Mouse (Mus musculus): ENCODE data around the gene Gtpbp4. TPM values are rescaled to one million over a fixed set of nuclear protein-coding genes. Genes with fewer than 3 reads are reported as not detected.
"Not testable (repeated sequence)": the region's sequence is repeated elsewhere in the genome, so short reads cannot be mapped to it uniquely, and the experiment has no call there.

The Gtpbp4 gene
- polyA plus RNA-seq, 1 experiment from 2014 or later = 89.9 TPM

GRCm38 (mm10) chr13:8972369-8972768 lies 23.5 kb downstream of the Gtpbp4 start:
- Histone ChIP-seq H3K27me3 (no peaks in the 10 kb centered on the region), H3K4me3 (replicated peaks) (no peak overlapping the region), H3K36me3 (peaks cover 91% of the 10 kb centered on the region), H3K4me2 (no peak overlapping the region), H3K27ac (no peak overlapping the region), H3K9ac (replicated peaks) (no peak overlapping the region), H3K9me3 (no peaks in the 10 kb centered on the region), H3K4me1 (replicated peaks) (no peaks in the 10 kb centered on the region)
- no peak for ATAC-seq (ENCODE audit: insufficient number of reproducible peaks, insufficient read depth, low FRiP score, low TSS enrichment, low read depth)

GRCm38 (mm10) chr13:8967742-8968141 lies 28.1 kb downstream of the Gtpbp4 start:
- H3K9me3 ChIP-seq = peaks cover 3% of the 10 kb centered on the region; the same call in 1 of the 2 replicates
- ATAC-seq (ENCODE audit: insufficient number of reproducible peaks, insufficient read depth, low FRiP score, low TSS enrichment, low read depth) = no peak
- no peak overlapping the region for H3K9ac ChIP-seq (replicated peaks)
- peaks cover 55% of the 10 kb centered on the region for H3K36me3 ChIP-seq
- H3K27ac ChIP-seq = no peak overlapping the region
- H3K27me3 ChIP-seq = no peaks in the 10 kb centered on the region
- H3K4me1 ChIP-seq (replicated peaks) = no peaks in the 10 kb centered on the region
- H3K4me2 ChIP-seq = no peak overlapping the region
- 90% methylated on average over 8 of the region's 8 CpGs for WGBS
- no peak overlapping the region for H3K4me3 ChIP-seq (replicated peaks)

GRCm38 (mm10) chr13:8965224-8965623 lies 30.7 kb downstream of the Gtpbp4 start:
- Histone ChIP-seq H3K27ac (no peak overlapping the region), H3K36me3 (peaks cover 37% of the 10 kb centered on the region), H3K4me2 (no peak overlapping the region), H3K4me3 (replicated peaks) (no peak overlapping the region), H3K9me3 (peaks cover 3% of the 10 kb centered on the region; the same call in 1 of the 2 replicates), H3K27me3 (no peaks in the 10 kb centered on the region), H3K4me1 (replicated peaks) (no peaks in the 10 kb centered on the region), H3K9ac (replicated peaks) (no peak overlapping the region)
- ATAC-seq (ENCODE audit: insufficient number of reproducible peaks, insufficient read depth, low FRiP score, low TSS enrichment, low read depth) = no peak
- WGBS = 96% methylated on average over 5 of the region's 5 CpGs

GRCm38 (mm10) chr13:8962266-8962665 lies 33.6 kb downstream of the Gtpbp4 start:
- whole genome bisulfite sequencing = 29% methylated on average over 5 of the region's 5 CpGs
- H3K27ac ChIP-seq; H3K4me2 ChIP-seq; ATAC-seq (ENCODE audit: insufficient number of reproducible peaks, insufficient read depth, low FRiP score, low TSS enrichment, low read depth); H3K4me3 ChIP-seq (replicated peaks); H3K9ac ChIP-seq (replicated peaks); H3K9me3 ChIP-seq; H3K27me3 ChIP-seq; H3K36me3 ChIP-seq; H3K4me1 ChIP-seq (replicated peaks): not testable (repeated sequence)

- H3K27ac ChIP-seq; ATAC-seq (ENCODE audit: insufficient number of reproducible peaks, insufficient read depth, low FRiP score, low TSS enrichment, low read depth); H3K4me3 ChIP-seq (replicated peaks); H3K36me3 ChIP-seq; H3K9me3 ChIP-seq; H3K27me3 ChIP-seq; H3K4me1 ChIP-seq (replicated peaks); H3K4me2 ChIP-seq; H3K9ac ChIP-seq (replicated peaks): not testable (repeated sequence)
- 65% methylated on average over 3 of the region's 3 CpGs for WGBS
Measured at GRCm38 (mm10) chr13:8961128-8961888, 34.6 kb downstream of the Gtpbp4 start.

GRCm38 (mm10) chr13:8959554-8959953 lies 36.3 kb downstream of the Gtpbp4 start:
- H3K36me3 ChIP-seq; H3K4me1 ChIP-seq (replicated peaks); H3K4me3 ChIP-seq (replicated peaks); H3K4me2 ChIP-seq; H3K27ac ChIP-seq; ATAC-seq (ENCODE audit: insufficient number of reproducible peaks, insufficient read depth, low FRiP score, low TSS enrichment, low read depth); H3K9me3 ChIP-seq; H3K27me3 ChIP-seq; H3K9ac ChIP-seq (replicated peaks): not testable (repeated sequence)
- WGBS = 95% methylated on average over 5 of the region's 6 CpGs

GRCm38 (mm10) chr13:8959058-8959457 lies 36.8 kb downstream of the Gtpbp4 start:
- H3K9me3 ChIP-seq; H3K36me3 ChIP-seq; H3K4me1 ChIP-seq (replicated peaks); H3K27me3 ChIP-seq; ATAC-seq (ENCODE audit: insufficient number of reproducible peaks, insufficient read depth, low FRiP score, low TSS enrichment, low read depth); H3K4me3 ChIP-seq (replicated peaks); H3K27ac ChIP-seq; H3K9ac ChIP-seq (replicated peaks); H3K4me2 ChIP-seq: not testable (repeated sequence)
- 33% methylated on average over 1 of the region's 5 CpGs for WGBS

- not testable (repeated sequence) for ATAC-seq (ENCODE audit: insufficient number of reproducible peaks, insufficient read depth, low FRiP score, low TSS enrichment, low read depth); H3K27me3 ChIP-seq; H3K4me3 ChIP-seq (replicated peaks); H3K27ac ChIP-seq; H3K4me1 ChIP-seq (replicated peaks); H3K9me3 ChIP-seq; H3K4me2 ChIP-seq; H3K9ac ChIP-seq (replicated peaks); H3K36me3 ChIP-seq
- no CpG with 5 or more reads among the region's 5 CpGs for WGBS
Measured at GRCm38 (mm10) chr13:8956873-8957272, 39.0 kb downstream of the Gtpbp4 start.

- not testable (repeated sequence) for H3K4me2 ChIP-seq; H3K4me3 ChIP-seq (replicated peaks); H3K36me3 ChIP-seq; H3K27me3 ChIP-seq; H3K9ac ChIP-seq (replicated peaks); H3K4me1 ChIP-seq (replicated peaks); ATAC-seq (ENCODE audit: insufficient number of reproducible peaks, insufficient read depth, low FRiP score, low TSS enrichment, low read depth); H3K9me3 ChIP-seq; H3K27ac ChIP-seq
- WGBS = 91% methylated on average over 2 of the region's 2 CpGs
Measured at GRCm38 (mm10) chr13:8955127-8955526, 40.8 kb downstream of the Gtpbp4 start.

GRCm38 (mm10) chr13:8952563-8952962 lies 43.3 kb downstream of the Gtpbp4 start, which contains the start of gene Idi2:
Gene Idi2, plus strand, starts transcription at chr13:8952863.
- H3K4me2 ChIP-seq; ATAC-seq (ENCODE audit: insufficient number of reproducible peaks, insufficient read depth, low FRiP score, low TSS enrichment, low read depth); H3K4me3 ChIP-seq (replicated peaks); H3K9ac ChIP-seq (replicated peaks); H3K36me3 ChIP-seq; H3K9me3 ChIP-seq; H3K27ac ChIP-seq; H3K4me1 ChIP-seq (replicated peaks); H3K27me3 ChIP-seq: not testable (repeated sequence)

- not testable (repeated sequence) for ATAC-seq (ENCODE audit: insufficient number of reproducible peaks, insufficient read depth, low FRiP score, low TSS enrichment, low read depth); H3K4me1 ChIP-seq (replicated peaks); H3K9ac ChIP-seq (replicated peaks); H3K9me3 ChIP-seq; H3K4me2 ChIP-seq; H3K27me3 ChIP-seq; H3K27ac ChIP-seq; H3K36me3 ChIP-seq; H3K4me3 ChIP-seq (replicated peaks)
Measured at GRCm38 (mm10) chr13:8948131-8948530, 47.8 kb downstream of the Gtpbp4 start, which contains the start of gene Gm9745. Gene Gm9745, minus strand, starts transcription at chr13:8948231.

GRCm38 (mm10) chr13:8943828-8944227 lies 52.1 kb downstream of the Gtpbp4 start:
- not testable (repeated sequence) for H3K9ac ChIP-seq (replicated peaks); H3K27ac ChIP-seq; H3K4me3 ChIP-seq (replicated peaks); H3K4me1 ChIP-seq (replicated peaks); H3K4me2 ChIP-seq; H3K27me3 ChIP-seq; H3K9me3 ChIP-seq; ATAC-seq (ENCODE audit: insufficient number of reproducible peaks, insufficient read depth, low FRiP score, low TSS enrichment, low read depth); H3K36me3 ChIP-seq
- WGBS = no CpG with 5 or more reads among the region's 5 CpGs

All from limb, embryonic 12.5 days (tissue).